Mouse (Mus musculus) G1E (cell line): ENCODE data around the gene N4bp3. TPM values are rescaled to one million over a fixed set of nuclear protein-coding genes. Genes with fewer than 3 reads are reported as not detected.
"Not testable (repeated sequence)": the region's sequence is repeated elsewhere in the genome, so short reads cannot be mapped to it uniquely, and the experiment has no call there.

Source experiments
- ATAC-seq: 2 replicates; pipeline ENCODE4 v1.8.0; 2016; ENCODE audit warnings: mild to moderate bottlenecking; ENCODE audit not compliant: insufficient number of reproducible peaks, poor library complexity, low FRiP score, severe bottlenecking; ENCODE audit errors: extremely low read depth
- DNase-seq: peaks from one replicate; pipeline ENCODE4 v3.0.0; 2012; ENCODE audit warnings: low spot score
- H3K27me3 ChIP-seq: 2 replicates; pipeline ENCODE4 v1.6.1; 2012; ENCODE audit warnings: mild to moderate bottlenecking, low read length, inconsistent platforms; ENCODE audit not compliant: insufficient read depth
- H3K36me3 ChIP-seq: replicated peaks from 2 replicates; pipeline ENCODE3; 2012; ENCODE audit warnings: mild to moderate bottlenecking, inconsistent platforms
- H3K4me1 ChIP-seq: 2 replicates; pipeline ENCODE4 v1.6.1; 2012; ENCODE audit warnings: low read depth, low read length, inconsistent platforms, mixed read lengths; ENCODE audit not compliant: insufficient read depth
- H3K4me3 ChIP-seq: 2 replicates; pipeline ENCODE4 v1.5.1; 2012; ENCODE audit warnings: low read depth, mild to moderate bottlenecking, inconsistent platforms, low read length, moderate library complexity, mixed read lengths
- H3K9me3 ChIP-seq: replicated peaks from 2 replicates; pipeline ENCODE4 v1.6.1; 2012; ENCODE audit warnings: inconsistent platforms
- CTCF ChIP-seq: IDR thresholded peaks from 2 replicates; pipeline ENCODE4 v1.5.1; 2012; ENCODE audit warnings: low read depth, low read length, inconsistent platforms, mixed read lengths
- GATA1 ChIP-seq: IDR thresholded peaks from 2 replicates; pipeline ENCODE4 v1.6.1; 2012; ENCODE audit warnings: borderline replicate concordance, low read length, inconsistent platforms, mixed read lengths
- GATA2 ChIP-seq: IDR thresholded peaks from 2 replicates; pipeline ENCODE4 v1.6.1; 2012; ENCODE audit warnings: low read depth, low read length, inconsistent platforms, borderline replicate concordance
- POLR2AphosphoS5 ChIP-seq: IDR thresholded peaks from 2 replicates; pipeline ENCODE4 v1.6.1; 2012; ENCODE audit warnings: low read depth, low read length, inconsistent platforms; ENCODE audit not compliant: insufficient replicate concordance
- TAL1 ChIP-seq: conservative IDR thresholded peaks from 2 replicates; pipeline ENCODE4 v1.6.1; 2012; ENCODE audit warnings: low read depth, low read length, inconsistent platforms, mixed read lengths
- polyA plus RNA-seq: library from polyadenylated mRNA; stranded (reverse); fragments of >175 nt; gene quantifications from 2 replicates; pipeline ENCODE4 v1.2.3, GENCODE M21; 2012
- total RNA-seq, 2 experiments: library from RNA; stranded (forward) in 1 of 2; stranded (reverse) in 1 of 2; fragments of 200-1000 nt in 1 of 2; fragments of >200 nt in 1 of 2; fragmentation: Nextera tagmentation in 1 of 2; gene quantifications; 2 replicates each; pipeline ENCODE4 v1.2.3; 2014 to 2017

Gene N4bp3
- total RNA-seq (2014; fragmentation: Nextera tagmentation) (not detected in 2 replicates), total RNA-seq (2017) (0.05 and 0.35 TPM in 2 replicates), polyA plus RNA-seq (0.08 and 0.13 TPM in 2 replicates)

DNA sequence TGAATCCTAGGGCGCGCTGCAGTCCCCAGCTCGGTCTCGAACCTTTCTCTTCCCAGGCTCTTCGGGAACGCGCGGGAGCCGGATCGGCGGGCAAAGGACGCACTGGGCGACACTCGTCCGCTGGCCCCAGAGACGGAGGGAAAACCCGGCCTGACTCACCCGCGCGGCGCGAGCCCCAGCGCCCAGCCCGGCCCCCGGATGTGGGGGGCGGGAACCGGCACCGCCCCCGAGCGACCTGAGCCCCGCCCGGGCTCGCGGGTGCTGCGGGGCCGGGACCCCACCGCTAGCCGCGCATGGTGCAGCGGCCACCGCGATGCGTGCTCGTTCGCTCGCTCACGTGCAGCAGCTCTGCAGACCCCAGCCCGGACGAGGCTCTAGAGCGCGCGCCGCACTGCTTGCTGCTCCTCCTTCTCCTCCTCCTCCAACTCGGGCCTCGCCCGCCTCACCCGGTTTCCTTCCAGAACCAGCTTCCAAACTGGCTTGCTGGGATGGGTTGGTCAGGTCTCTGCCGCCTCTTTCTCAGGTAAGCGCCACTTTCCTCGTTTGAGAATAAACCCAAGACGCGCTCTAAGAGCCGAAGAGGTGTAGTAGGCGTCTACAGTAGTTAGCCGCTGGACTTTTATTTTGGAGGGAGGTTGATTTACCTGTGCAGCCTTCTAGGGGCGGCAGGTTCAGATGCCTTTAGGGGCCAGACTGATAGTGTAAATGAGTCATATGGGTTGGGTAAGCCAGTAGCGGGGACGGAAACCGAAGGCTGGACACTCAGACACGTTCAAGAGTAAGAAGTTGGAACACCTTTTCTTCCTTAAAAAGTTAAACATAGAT is at the start of gene N4bp3, which contains the start of gene D930048N14Rik:
Gene N4bp3, minus strand, starts transcription at position 152 of the 825 bp plus-strand sequence.
Gene D930048N14Rik, plus strand, starts transcription at position 264 of the 825 bp plus-strand sequence.
- DNase-seq (no peak), ATAC-seq (no peak)
- TF ChIP-seq POLR2AphosphoS5 (no peak), CTCF (no peak), GATA2 (no peak), TAL1 (no peak), GATA1 (no peak)
- H3K36me3 ChIP-seq = no peaks in the 10 kb centered on the region
- H3K9me3 ChIP-seq = peaks cover 9% of the 10 kb centered on the region
- H3K27me3 ChIP-seq = peaks cover 75% of the 10 kb centered on the region
- peak within 1 kb of the TSS; percentile 59; the same call in 1 of the 2 replicates for H3K4me3 ChIP-seq
- peaks cover 16% of the 10 kb centered on the region for H3K4me1 ChIP-seq

DNA sequence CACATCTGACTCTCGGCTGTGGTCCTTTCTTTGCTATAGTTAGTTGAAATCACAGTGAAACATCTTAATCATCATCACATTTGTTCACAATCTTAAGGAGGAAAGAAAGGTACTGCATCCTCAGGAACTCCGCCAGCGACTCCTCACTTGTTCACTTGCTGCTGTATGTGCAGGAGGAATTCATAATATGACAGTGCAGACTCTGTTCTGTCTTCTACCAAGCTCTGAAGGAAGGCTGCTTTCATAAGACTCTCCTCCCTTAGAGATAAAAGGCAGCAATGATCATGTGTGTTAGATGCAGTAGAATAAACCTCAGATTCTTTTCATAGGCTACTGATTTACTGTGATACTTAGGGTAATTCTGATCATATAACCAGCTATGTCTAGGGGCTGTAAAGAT is 44.3 kb upstream of the N4bp3 start:
- H3K27me3 ChIP-seq = no peaks in the 10 kb centered on the region
- ATAC-seq (no peak), DNase-seq (no peak)
- peaks cover 59% of the 10 kb centered on the region for H3K36me3 ChIP-seq
- peaks cover 3% of the 10 kb centered on the region for H3K4me1 ChIP-seq
- no peak overlapping the region for H3K4me3 ChIP-seq
- TF ChIP-seq POLR2AphosphoS5 (no peak), GATA1 (no peak), GATA2 (no peak), CTCF (no peak), TAL1 (no peak)
- H3K9me3 ChIP-seq = no peaks in the 10 kb centered on the region

DNA sequence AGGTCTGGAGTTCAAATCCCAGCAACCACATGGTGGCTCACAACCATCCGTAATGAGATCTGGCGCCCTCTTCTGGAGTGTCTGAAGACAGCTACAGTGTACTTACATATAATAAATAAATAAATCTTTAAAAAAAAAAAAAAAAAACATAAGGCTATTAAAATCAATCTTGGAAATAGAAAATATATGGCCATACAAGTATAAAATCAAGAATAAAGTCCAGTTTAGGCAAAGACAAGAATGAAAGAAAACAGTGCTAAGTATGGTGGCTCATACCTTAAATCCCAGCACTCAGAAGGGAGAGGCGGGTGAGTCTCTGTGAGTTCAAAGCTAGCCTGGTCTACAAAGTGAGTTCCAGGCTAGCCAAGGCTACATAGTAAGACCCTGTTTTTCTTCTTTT is 40.0 kb upstream of the N4bp3 start:
- not testable (repeated sequence) for H3K27me3 ChIP-seq, ATAC-seq, H3K4me3 ChIP-seq, DNase-seq, H3K9me3 ChIP-seq
- Histone ChIP-seq H3K36me3 (peaks cover 28% of the 10 kb centered on the region), H3K4me1 (peaks cover 18% of the 10 kb centered on the region)

DNA sequence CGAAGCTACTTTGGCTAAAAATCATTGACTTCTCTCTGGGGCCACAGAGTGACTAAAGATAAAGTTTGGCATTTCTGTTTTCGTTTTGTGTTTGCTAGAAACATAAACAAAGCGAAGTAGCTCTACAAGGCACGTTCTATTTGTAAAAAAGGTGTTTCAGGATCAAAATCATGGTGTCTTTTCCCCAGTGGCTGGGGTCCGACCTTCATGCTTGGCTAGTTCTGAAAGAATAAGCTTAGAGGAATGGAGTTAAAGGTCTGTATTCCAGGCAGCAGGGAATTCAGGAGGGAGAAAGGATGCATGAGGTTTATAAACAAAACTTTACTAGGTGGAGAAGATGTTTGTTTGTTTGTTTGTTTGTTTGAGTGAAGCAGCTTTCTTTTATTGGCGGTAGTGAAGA is 38.7 kb upstream of the N4bp3 start:
- peaks cover 18% of the 10 kb centered on the region for H3K4me1 ChIP-seq
- no peaks in the 10 kb centered on the region for H3K27me3 ChIP-seq
- no peak for DNase-seq
- H3K36me3 ChIP-seq = peaks cover 31% of the 10 kb centered on the region
- TF ChIP-seq CTCF (no peak), TAL1 (no peak), GATA1 (no peak), GATA2 (no peak), POLR2AphosphoS5 (no peak)
- no peaks in the 10 kb centered on the region for H3K9me3 ChIP-seq
- ATAC-seq = no peak
- peak overlapping the region; percentile 78 for H3K4me3 ChIP-seq

DNA sequence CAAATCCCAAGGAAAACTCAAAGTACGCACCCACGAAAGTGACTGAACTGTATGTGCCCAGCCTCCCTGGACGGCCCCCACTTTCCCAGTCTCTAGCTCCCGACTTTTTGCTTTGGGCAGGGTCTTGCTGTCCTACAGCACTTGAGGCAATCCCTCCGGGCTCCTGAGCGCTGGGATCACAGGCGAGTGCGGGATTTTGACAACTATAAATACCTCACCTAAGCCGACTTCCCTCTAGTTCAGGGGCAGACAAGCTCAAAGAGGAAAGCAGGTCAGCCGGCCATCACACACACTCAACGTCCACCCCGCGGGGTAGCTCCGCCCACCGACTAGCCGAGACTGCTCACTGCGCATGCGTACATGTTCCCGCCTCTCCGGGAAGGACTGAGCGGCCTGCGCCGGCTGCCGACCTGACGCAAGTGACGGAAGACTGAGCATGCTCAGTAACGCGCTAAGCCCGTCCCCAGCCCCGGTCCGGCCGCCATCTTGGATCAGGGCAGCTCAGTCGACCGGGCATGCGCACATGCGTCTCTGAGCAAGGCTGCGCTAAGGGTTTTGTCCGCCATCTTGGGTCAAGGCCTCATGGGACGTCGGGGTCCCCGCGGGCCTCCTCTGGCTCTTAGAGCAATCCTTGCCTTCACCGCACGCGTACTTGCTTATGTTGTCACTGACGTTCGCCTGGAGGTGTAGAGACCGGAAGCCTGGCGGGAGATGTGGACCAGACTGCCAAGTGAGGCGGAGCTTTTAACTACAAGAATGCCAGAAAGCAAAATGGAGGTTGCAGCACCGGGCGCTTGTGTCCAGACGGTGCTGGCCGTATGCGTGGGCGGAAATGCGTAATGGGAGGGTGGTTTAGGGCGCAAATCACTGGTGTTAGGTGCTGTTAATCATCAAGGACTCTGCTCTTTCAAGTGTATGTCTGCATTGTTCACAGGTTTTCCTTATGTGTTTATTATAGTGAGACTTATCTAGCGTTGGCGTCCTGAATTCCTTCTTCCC is 38.0 kb upstream of the N4bp3 start, which contains the start of gene 0610009B22Rik:
Gene 0610009B22Rik, minus strand, starts transcription at position 545 of the 999 bp plus-strand sequence.
- no peaks in the 10 kb centered on the region for H3K27me3 ChIP-seq
- peaks cover 18% of the 10 kb centered on the region for H3K4me1 ChIP-seq
- peaks cover 33% of the 10 kb centered on the region for H3K36me3 ChIP-seq
- H3K4me3 ChIP-seq = peak within 1 kb of the TSS; percentile 78
- TF ChIP-seq CTCF (no peak), POLR2AphosphoS5 (0 out of 2 replicates have a peak, but pooled peaks have one; percentile 28)
- peak; percentile 88 for ATAC-seq
- DNase-seq = peak; percentile 89
- no peaks in the 10 kb centered on the region for H3K9me3 ChIP-seq

DNA sequence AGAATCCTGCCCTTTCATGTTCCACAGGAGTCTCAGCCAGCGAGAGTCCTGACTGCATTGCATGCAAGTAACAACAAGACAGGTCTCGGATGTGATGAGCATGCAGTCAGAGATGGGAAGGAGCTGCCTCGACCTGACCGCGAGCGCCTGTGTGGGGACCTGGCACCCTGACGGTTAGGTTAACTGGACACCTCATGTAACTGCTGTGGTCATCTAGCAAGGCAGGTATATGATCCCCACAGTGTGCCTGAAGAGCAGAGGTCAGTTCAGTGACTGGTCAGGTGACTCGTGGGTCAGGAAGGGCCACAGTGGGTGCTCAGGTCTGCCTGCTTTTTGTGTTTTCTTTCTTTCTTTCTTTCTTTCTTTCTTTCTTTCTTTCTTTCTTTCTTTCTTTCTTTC is 31.3 kb upstream of the N4bp3 start:
- no peak for DNase-seq

More for the DNA sequence above, 31.3 kb upstream of the N4bp3 start:
- Histone ChIP-seq H3K9me3 (no peaks in the 10 kb centered on the region), H3K36me3 (peaks cover 18% of the 10 kb centered on the region), H3K4me1 (peaks cover 21% of the 10 kb centered on the region), H3K4me3 (no peak overlapping the region; the same call in 1 of the 2 replicates), H3K27me3 (no peaks in the 10 kb centered on the region)
- no peak for ATAC-seq
- TF ChIP-seq TAL1 (no peak), POLR2AphosphoS5 (no peak), GATA1 (no peak), CTCF (no peak), GATA2 (no peak)
